Mouse (Mus musculus) lung, postnatal 0 days (tissue): ENCODE data around the gene Lmtk2. TPM values are rescaled to one million over a fixed set of nuclear protein-coding genes. Genes with fewer than 3 reads are reported as not detected.

Experiments
- ATAC-seq: fragments of 200-750 bp; cut with Nextera tagmentation; 2 replicates; pipeline ENCODE4 v1.8.0; 2017; ENCODE audit warnings: moderate library complexity
- DNase-seq: peaks from one replicate; pipeline ENCODE4 v3.0.0-alpha.2; 2016; ENCODE audit warnings: low spot score
- H3K27ac ChIP-seq: fragments of 300-500 bp; sonication (generic); 2 replicates; pipeline ENCODE4 v1.5.1; 2014; ENCODE audit warnings: antibody characterized with exemption, mild to moderate bottlenecking, low read length, mixed read lengths
- H3K27me3 ChIP-seq: fragments of 300-500 bp; sonication (generic); replicated peaks from 2 replicates; pipeline ENCODE4 v1.6.1; 2014; ENCODE audit warnings: low read length, mixed read lengths; ENCODE audit not compliant: insufficient read depth
- H3K36me3 ChIP-seq: fragments of 300-500 bp; sonication (generic); 2 replicates; pipeline ENCODE4 v1.6.1; 2014; ENCODE audit warnings: low read length, mixed read lengths; ENCODE audit not compliant: insufficient read depth
- H3K4me1 ChIP-seq: fragments of 300-500 bp; sonication (generic); 2 replicates; pipeline ENCODE4 v1.6.1; 2014; ENCODE audit warnings: antibody characterized with exemption, low read depth, low read length, mixed read lengths; ENCODE audit not compliant: insufficient read depth
- H3K4me2 ChIP-seq: fragments of 300-500 bp; sonication (generic); replicated peaks from 2 replicates; pipeline ENCODE4 v1.6.1; 2014; ENCODE audit warnings: low read depth, mild to moderate bottlenecking, low read length, moderate library complexity, mixed read lengths
- H3K4me3 ChIP-seq: fragments of 300-500 bp; sonication (generic); 2 replicates; pipeline ENCODE4 v1.5.1; 2014; ENCODE audit warnings: low read depth, low read length
- H3K9ac ChIP-seq: fragments of 300-500 bp; sonication (generic); replicated peaks from 2 replicates; pipeline ENCODE4 v1.6.1; 2014; ENCODE audit warnings: low read depth, mild to moderate bottlenecking
- H3K9me3 ChIP-seq: fragments of 300-500 bp; sonication (generic); 2 replicates; pipeline ENCODE4 v1.6.1; 2016; ENCODE audit warnings: low read length, mixed read lengths
- CTCF ChIP-seq: IDR thresholded peaks from 2 replicates; pipeline ENCODE4 v1.5.1; 2016; ENCODE audit warnings: antibody characterized with exemption, mild to moderate bottlenecking
- EP300 ChIP-seq: IDR thresholded peaks from 2 replicates; pipeline ENCODE4 v1.6.1; 2016; ENCODE audit warnings: antibody characterized with exemption, mild to moderate bottlenecking, control low read depth
- WGBS: fragments of 180-500 bp; shearing (Covaris S2); extraction: QIAGEN DNeasy Blood & Tissue Kit; methylation state at CpG from one replicate; pipeline ENCODE4 v1.1.7; 2014; 5-methylcytosine and 5-hydroxymethylcytosine counted together
- polyA plus RNA-seq: library from polyadenylated mRNA; unstranded; fragments of >200 nt; fragmentation: Nextera tagmentation; extraction: Ambion mirVana; gene quantifications from 2 replicates; pipeline ENCODE4 v1.2.1, GENCODE M21; 2015

The Lmtk2 gene
- polyA plus RNA-seq, 1 experiment from 2014 or later = 4.5 TPM

- Histone ChIP-seq H3K36me3 (no peaks in the 10 kb centered on the region), H3K4me1 (peaks cover 6% of the 10 kb centered on the region; the same call in 1 of the 2 replicates), H3K27ac (peak overlapping the region; percentile 86), H3K9me3 (no peaks in the 10 kb centered on the region), H3K4me3 (peak overlapping the region; percentile 98), H3K27me3 (no peaks in the 10 kb centered on the region), H3K4me2 (peak overlapping the region; percentile 98), H3K9ac (peak overlapping the region; percentile 82)
- ATAC-seq (no peak), DNase-seq (no peak)
- TF ChIP-seq CTCF (no peak), EP300 (no peak)
- 3% methylated on average over 18 of the region's 20 CpGs for WGBS
Observed at GRCm38 (mm10) chr5:144100948-144101347, 712 bp downstream of the Lmtk2 start.

DNA sequence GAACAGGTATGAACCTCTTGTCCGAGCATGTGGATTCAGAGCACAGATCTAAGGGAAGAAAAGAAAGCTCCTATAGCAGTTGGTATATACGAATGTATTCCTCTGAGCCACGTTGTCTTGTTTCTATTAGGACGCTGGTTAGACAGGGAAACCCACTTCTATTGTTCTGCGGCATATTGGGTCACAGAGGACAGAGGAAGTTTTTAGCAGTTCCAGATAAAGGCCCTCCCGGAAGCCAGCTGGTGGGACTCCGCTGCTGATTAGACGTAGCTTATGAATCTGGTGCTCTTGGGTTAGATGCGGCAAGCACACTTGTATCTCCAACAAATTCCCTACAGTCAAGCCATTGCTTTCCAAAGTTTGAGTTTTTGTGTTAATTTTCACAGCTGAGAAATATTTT, 4.8 kb downstream of the Lmtk2 start:
- 0 out of 2 replicates have a peak, but pooled peaks have one; percentile 10 for TF ChIP-seq EP300
- TF ChIP-seq CTCF = no peak
- 46% methylated on average over 9 of the region's 9 CpGs for WGBS
- Histone ChIP-seq H3K27ac (peak overlapping the region; percentile 43), H3K27me3 (no peaks in the 10 kb centered on the region), H3K4me1 (peaks cover 9% of the 10 kb centered on the region; the same call in 1 of the 2 replicates), H3K9ac (no peak overlapping the region), H3K36me3 (no peaks in the 10 kb centered on the region), H3K9me3 (no peaks in the 10 kb centered on the region), H3K4me2 (no peak overlapping the region), H3K4me3 (no peak overlapping the region)
- peak; percentile 31 for DNase-seq
- ATAC-seq = no peak

- no peak for DNase-seq
- H3K4me3 ChIP-seq = no peak overlapping the region
- TF ChIP-seq CTCF (peak; percentile 1; the same call in 1 of the 2 replicates), EP300 (no peak)
- H3K9me3 ChIP-seq = no peaks in the 10 kb centered on the region
- H3K9ac ChIP-seq = no peak overlapping the region
- 61% methylated on average over 6 of the region's 6 CpGs for WGBS
- H3K4me1 ChIP-seq = peaks cover 9% of the 10 kb centered on the region; the same call in 1 of the 2 replicates
- peak; percentile 9; the same call in 1 of the 2 replicates for ATAC-seq
- H3K36me3 ChIP-seq = no peaks in the 10 kb centered on the region
- H3K27ac ChIP-seq = peak overlapping the region; percentile 47
- H3K4me2 ChIP-seq = no peak overlapping the region
- H3K27me3 ChIP-seq = no peaks in the 10 kb centered on the region
Observed at GRCm38 (mm10) chr5:144105471-144106129, 5.4 kb downstream of the Lmtk2 start.

DNA sequence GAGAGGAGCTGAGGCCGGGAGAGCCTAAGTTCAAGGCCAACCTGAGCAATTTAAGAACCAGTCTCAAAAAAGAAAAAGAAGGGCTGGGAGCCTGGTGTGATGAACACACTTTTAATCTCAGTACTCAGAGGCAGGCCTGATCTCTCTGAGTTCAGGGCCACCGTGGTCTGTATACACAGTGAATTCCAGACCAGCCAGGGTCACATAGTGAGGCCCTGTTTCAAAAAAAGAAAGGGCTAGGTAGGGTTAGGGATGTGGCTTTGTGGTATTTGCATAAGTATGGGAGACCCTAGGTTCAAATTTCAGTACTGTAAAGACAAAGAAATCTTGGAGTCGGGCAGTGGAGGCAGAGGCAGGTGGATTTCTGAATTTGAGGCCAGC, 5.9 kb downstream of the Lmtk2 start:
- no peak for TF ChIP-seq CTCF
- TF ChIP-seq EP300 = no peak
- Histone ChIP-seq H3K36me3 (no peaks in the 10 kb centered on the region), H3K27me3 (no peaks in the 10 kb centered on the region), H3K9ac (no peak overlapping the region), H3K27ac (peak overlapping the region; percentile 47; the same call in 1 of the 2 replicates), H3K9me3 (no peaks in the 10 kb centered on the region), H3K4me1 (peaks cover 9% of the 10 kb centered on the region; the same call in 1 of the 2 replicates), H3K4me2 (no peak overlapping the region), H3K4me3 (no peak overlapping the region)
- no peak for DNase-seq
- ATAC-seq = no peak
- WGBS = 50% methylated on average over 3 of the region's 3 CpGs

GRCm38 (mm10) chr5:144109201-144109600, 9.0 kb downstream of the Lmtk2 start:
- whole genome bisulfite sequencing = 44% methylated on average over 8 of the region's 8 CpGs
- Histone ChIP-seq H3K4me1 (peaks cover 10% of the 10 kb centered on the region; the same call in 1 of the 2 replicates), H3K9me3 (no peaks in the 10 kb centered on the region), H3K9ac (no peak overlapping the region), H3K4me2 (no peak overlapping the region), H3K27me3 (no peaks in the 10 kb centered on the region), H3K27ac (no peak overlapping the region), H3K36me3 (no peaks in the 10 kb centered on the region), H3K4me3 (no peak overlapping the region)
- peak; percentile 86 for DNase-seq
- no peak for TF ChIP-seq CTCF
- TF ChIP-seq EP300 = 0 out of 2 replicates have a peak, but pooled peaks have one; percentile 19
- peak; percentile 89 for ATAC-seq

DNA sequence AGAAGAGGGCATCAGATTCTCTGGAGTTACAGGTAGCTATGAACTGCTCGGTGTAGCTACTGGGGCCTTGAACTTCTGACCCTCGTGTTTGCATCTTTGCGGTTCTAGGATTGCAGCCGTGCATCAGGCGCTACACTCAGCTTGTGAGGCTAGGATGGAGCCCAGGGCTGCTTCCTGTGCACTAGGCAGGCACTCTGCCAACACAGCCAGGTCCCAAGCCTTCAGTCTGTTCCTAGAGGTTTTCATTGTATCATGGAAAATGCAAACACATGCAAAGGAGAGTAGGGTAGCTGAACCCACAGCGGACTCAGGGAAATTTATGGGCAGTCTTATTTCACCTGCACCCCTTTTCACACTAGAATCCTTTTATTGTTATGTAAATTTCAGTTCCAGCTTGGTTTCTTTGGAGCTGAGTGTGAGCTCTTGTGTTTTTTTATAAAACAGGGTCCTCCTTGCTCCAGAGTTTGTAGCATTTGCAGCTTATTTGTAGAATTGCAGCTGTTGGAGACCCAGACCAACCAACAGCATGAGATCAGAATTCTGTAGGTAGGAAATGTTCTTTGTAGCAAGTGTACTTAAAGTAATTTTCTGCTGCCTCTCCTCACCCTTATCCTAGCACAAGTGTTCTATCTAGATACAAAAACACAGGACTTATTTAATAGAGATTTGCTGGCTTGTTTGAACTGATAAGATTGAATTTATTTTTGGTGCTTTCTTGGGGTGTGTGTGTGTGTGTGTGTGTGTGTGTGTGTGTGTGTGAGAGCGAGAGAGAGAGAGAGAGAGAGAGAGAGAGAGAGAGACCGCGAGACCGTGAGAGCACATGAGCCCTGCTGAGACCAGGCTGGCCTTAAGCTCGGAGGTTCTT, 12.6 kb downstream of the Lmtk2 start:
- no peak for TF ChIP-seq EP300
- H3K9me3 ChIP-seq = no peaks in the 10 kb centered on the region
- no peak for ATAC-seq

More for the DNA sequence above, 12.6 kb downstream of the Lmtk2 start:
- 43% methylated on average over 10 of the region's 11 CpGs for WGBS
- Histone ChIP-seq H3K4me3 (no peak overlapping the region), H3K9ac (no peak overlapping the region), H3K27ac (no peak overlapping the region), H3K4me1 (peaks cover 6% of the 10 kb centered on the region; the same call in 1 of the 2 replicates), H3K27me3 (no peaks in the 10 kb centered on the region), H3K36me3 (no peaks in the 10 kb centered on the region), H3K4me2 (no peak overlapping the region)
- DNase-seq = no peak
